Mouse (Mus musculus) kidney, adult 10 weeks (tissue): ENCODE data around the gene Vmn1r138. TPM values are rescaled to one million over a fixed set of nuclear protein-coding genes. Genes with fewer than 3 reads are reported as not detected.

Experiments
- polyA plus RNA-seq: library from polyadenylated mRNA; stranded (reverse); fragments of 350-450 nt; fragmentation: Illumina TruSeq; extraction: RNeasy Lipid Tissue Mini Kit (QIAGEN cat#74804); gene quantifications from one replicate; pipeline ENCODE4 v1.2.3, GENCODE M21; 2014; ENCODE audit warnings: low read depth, low replicate concordance

The Vmn1r138 gene
- not detected for polyA plus RNA-seq

DNA sequence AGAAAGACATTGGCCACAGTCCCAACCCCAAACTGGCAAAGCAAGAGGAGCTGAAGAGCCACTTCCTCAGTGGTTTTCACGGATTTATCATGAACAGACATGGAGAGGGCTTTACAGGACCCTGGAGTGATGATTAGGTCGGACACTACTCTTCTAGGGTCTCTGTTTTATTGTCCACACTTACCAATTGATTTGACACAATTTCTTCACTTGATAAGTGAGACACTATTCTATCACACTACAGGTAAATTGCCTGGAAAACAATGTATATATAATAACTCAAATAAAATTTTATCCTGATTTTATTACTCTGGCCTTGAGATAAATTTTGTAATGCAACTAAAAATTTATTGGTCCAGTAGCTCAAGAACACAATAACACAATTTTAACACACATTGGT lies at the start of gene Vmn1r138:
Gene Vmn1r138 (minus strand): TSS at position 101 of the 400 bp plus-strand sequence.

DNA sequence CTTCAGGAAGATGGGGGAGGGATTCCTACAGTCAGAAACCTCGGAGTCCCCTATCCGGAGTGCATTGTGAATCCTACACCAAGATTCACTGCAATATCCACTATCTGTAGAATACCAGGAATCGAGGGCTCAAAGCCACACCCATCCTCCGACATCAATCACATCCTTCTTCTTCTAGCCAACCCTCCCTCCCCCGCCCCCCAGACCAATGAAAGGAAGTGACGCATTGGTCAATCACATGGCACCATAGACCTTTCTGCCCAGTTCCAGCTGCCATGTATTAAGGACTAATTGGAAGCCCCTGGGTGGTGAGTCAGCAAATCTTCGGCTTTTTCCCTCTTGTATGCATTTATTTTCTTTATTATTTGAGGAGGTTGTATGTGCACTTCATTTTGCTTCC lies 40.1 kb upstream of the Vmn1r138 start, which contains the start of gene Vmn1r139:
Gene Vmn1r139 (plus strand): TSS at position 301 of the 400 bp plus-strand sequence.

GRCm38 (mm10) chr7:22056205-22056604 lies 27.5 kb upstream of the Vmn1r138 start, which contains the start of gene Gm6176:
Gm6176 (minus strand) TSS chr7:22056305.

DNA sequence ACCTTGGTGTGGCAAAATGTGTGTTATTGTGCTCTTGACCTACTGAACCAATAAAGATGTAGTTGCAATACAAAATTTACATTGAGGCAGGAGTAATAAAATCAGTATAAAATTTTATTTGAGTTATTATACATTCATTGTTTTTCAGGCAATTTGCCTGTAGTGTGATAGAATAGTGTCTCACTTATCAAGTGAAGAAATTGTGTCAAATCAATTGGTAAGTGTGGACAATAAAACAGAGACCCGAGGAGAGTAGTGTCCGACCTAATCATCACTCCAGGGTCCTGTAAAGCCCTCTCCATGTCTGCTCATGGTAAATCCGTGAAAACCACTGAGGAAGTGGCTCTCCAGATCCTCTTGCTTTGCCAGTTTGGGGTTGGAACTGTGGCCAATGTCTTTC lies 34.4 kb downstream of the Vmn1r138 start, which contains the start of gene Vmn1r137:
Gene Vmn1r137 (plus strand): TSS at position 301 of the 400 bp plus-strand sequence.

Other genes starting within 250 kb of the Vmn1r138 start
- not detected for gene Gm4177, start 232.2 kb downstream of the Vmn1r138 start, polyA plus RNA-seq
- gene Vmn1r135, start 196.5 kb downstream of the Vmn1r138 start, polyA plus RNA-seq, result not detected
- gene Gm5725, start 184.6 kb downstream of the Vmn1r138 start, polyA plus RNA-seq, result not detected
- gene Gm5891, start 107.6 kb downstream of the Vmn1r138 start, polyA plus RNA-seq, result not detected
- not detected for gene Vmn1r137, start 34.3 kb downstream of the Vmn1r138 start, polyA plus RNA-seq
- gene Gm6176, start 27.4 kb upstream of the Vmn1r138 start, polyA plus RNA-seq, result not detected
- gene Vmn1r139, start 40.2 kb upstream of the Vmn1r138 start, polyA plus RNA-seq, result not detected
- not detected for gene Gm16451, start 89.3 kb upstream of the Vmn1r138 start, polyA plus RNA-seq
- not detected for gene Gm10666, start 105.8 kb upstream of the Vmn1r138 start, polyA plus RNA-seq
- gene Vmn1r142, start 135.1 kb upstream of the Vmn1r138 start, polyA plus RNA-seq, result not detected
- gene Vmn1r143, start 160.5 kb upstream of the Vmn1r138 start, polyA plus RNA-seq, result not detected
- gene Gm8653, start 172.4 kb upstream of the Vmn1r138 start, polyA plus RNA-seq, result not detected
- gene Gm8453, start 200.6 kb upstream of the Vmn1r138 start, polyA plus RNA-seq, result not detected